Mouse (Mus musculus) kidney, adult 2 months (tissue): ENCODE measurements at regions not wholly inside any gene's neighbourhood (a gene's known extent, or its start where the extent isn't known, plus 50 kb on each side); places are given as distances from the start of the nearest gene placed in this dataset.

Source experiments
- CTCF ChIP-seq: fragments of 200-500 bp; conservative IDR thresholded peaks from 2 replicates; pipeline ENCODE4 v1.5.1; 2011; ENCODE audit warnings: low read depth, mild to moderate bottlenecking, control low read depth, low read length, moderate library complexity, mixed read lengths; ENCODE audit not compliant: insufficient read depth, insufficient read length
- POLR2A ChIP-seq: fragments of 200-500 bp; IDR thresholded peaks from one replicate; pipeline ENCODE4 v1.6.1; 2011; ENCODE audit warnings: low read depth, low read length, control low read depth

GRCm38 (mm10) chr2:178676970-178677369 is 246.6 kb downstream of the Cdh26 start:
- TF ChIP-seq CTCF, result no peak
- no peak for TF ChIP-seq POLR2A
